Mouse (Mus musculus) c-Kit-positive CD71-positive TER-119-negative erythroid progenitor cells, embryonic 14.5 days (primary cell): Measurements from ENCODE around the gene Ptx4.
A peak's percentile ranks its signal among the peaks of the same experiment; 100 is the strongest.
"Not testable (repeated sequence)": the region's sequence is repeated elsewhere in the genome, so short reads cannot be mapped to it uniquely, and the experiment has no call there.

Experiments used
- DNase-seq: peaks from one replicate; pipeline ENCODE4 v3.0.0-alpha.2; 2013; ENCODE audit warnings: low read depth

Gene Ptx4

DNA sequence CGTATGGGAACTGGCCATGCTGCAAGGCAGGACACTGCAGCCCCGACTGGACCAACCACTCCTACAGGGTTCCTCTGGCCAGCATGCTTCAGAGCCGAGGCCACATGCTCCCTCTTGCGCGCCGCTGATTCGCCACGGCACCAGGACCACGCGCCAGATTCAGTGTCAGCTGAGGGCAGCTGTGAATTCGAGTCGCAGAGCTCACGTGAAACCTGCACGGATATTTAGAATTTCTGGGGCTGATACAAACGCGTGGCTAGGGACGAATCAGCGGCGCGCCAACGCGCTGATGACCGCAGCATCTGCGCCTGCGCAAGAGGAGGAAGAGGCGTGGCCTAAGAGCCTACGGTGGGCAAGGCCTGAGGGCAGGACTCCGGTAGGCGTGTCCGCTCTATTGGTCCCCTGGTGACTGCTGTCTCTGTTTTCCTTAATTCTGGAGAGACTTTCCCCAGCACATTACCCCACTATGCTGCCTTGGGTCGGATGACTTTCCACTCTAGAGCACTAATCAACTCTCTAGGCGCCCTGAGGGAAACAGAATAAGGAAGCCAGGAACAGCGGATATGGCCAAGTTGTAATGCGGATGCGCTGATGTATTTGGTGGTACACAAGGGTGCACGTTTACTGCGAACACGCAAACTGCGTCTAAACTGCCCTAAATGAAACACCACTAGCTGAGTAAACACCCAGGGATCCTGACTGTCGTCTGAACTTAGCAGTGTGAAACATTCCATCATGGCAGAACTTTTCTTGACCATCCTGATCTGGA, 4.7 kb upstream of the Ptx4 start, which contains the start of gene Telo2:
TSS of gene Telo2 (minus strand) at position 304 of the 769 bp plus-strand sequence.
- peak; percentile 90 for DNase-seq

DNA sequence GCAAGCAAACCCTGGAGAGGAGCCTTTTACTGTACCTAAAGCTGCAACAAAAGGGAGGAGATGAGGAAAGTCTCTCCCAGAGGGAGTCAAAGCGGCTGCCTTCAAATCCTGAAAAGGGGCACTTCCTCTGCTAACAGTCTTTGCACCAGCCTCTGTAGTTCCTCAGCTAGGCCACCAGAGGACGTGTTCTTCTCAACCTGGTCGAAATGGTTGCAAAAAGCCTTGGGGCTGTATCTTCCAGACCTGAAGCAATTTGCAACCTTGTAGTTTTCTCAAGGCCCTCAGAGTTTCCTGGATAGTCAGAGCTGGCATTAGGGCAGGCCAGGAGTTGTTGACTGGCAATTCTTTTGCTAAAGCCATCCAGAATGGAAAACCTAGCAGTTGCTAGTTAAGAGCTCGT, 3.3 kb upstream of the Ptx4 start:
- DNase-seq, result no peak

DNA sequence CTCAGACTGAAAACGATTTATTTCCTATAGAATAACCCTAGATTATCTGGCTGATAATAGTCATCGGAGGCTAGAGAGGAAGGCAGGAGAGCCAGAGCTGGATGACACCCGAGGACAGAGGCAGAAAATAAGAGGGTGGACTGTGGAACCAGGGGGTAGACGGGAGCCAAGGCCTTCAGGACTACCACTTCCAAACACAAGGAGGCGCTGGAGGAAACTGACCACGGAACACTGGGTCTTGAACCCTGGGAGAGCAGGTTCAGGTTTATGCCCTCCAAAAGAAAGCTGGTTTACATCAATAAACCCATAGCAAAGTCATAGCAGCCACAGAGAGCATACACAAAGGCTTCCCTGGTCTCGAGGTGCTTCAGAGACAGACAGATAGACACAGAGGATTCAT, 3.4 kb downstream of the Ptx4 start:
- no peak for DNase-seq

DNA sequence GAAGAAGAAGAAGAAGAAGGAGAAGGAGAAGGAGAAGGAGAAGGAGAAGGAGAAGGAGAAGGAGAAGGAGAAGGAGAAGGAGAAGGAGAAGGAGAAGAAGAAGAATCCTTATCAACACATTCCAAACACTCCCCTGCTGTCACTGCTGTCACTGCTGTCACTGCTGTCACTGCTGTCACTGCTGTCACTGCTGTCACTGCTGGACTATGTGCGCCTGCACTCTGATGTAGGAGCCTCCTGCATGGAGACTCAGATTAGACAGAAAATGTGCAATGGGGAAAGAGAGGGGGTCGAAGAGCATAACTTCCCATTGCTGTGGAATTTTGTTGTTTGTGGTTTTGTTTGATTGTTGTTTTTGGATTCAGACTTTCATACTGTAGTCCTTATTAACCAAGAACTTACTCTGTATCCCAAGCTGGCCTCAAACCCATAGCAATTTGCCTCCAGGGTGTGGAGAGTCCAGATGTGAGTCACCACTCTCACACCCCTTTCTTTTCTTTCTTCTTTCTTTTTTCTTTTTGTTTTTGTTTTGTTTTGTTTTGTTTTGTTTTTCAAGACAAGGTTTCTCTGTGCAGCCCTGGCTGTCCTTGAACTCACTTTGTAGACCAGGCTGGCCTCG, 5.0 kb downstream of the Ptx4 start:
- DNase-seq, result not testable (repeated sequence)

DNA sequence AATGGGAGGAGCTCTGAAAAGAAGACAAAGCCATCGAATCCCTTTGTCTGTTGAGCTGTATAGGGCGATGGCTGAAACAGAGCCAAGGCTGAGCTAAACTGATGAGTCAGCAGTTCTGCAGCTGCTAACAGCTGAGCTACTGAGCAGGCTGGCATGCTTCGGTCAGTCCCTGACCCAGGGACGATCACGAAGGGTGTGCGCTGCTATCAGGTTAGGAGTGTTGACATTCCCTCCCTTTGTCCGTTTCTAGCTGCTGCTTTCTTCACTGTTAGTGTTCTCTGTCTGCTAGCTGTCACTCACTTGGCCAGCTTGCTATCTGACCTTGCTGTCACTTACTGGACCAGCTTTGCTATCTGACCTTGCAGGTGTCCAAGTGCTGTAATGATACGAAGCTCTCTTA, 6.5 kb downstream of the Ptx4 start:
- peak; percentile 55 for DNase-seq

DNA sequence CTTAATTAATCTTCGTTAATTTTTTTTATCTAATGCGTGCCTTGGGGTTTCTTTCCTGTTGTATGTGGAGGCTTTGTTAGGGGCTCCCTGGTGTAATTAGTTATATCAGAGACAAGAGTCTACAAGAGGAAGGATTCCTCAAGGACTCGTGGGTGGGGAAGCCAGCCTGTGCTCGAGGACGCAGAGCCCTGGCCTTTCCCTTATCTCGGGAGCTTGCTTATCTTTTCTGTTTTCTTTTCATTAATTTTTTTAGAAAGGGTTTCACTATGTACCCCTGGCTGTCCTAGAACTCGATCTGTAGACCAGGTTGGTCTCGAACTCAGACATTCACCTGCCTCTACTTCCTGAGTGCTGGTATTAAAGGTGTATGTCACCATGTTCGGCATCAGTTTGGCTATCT, 7.1 kb downstream of the Ptx4 start:
- DNase-seq, result no peak

DNA sequence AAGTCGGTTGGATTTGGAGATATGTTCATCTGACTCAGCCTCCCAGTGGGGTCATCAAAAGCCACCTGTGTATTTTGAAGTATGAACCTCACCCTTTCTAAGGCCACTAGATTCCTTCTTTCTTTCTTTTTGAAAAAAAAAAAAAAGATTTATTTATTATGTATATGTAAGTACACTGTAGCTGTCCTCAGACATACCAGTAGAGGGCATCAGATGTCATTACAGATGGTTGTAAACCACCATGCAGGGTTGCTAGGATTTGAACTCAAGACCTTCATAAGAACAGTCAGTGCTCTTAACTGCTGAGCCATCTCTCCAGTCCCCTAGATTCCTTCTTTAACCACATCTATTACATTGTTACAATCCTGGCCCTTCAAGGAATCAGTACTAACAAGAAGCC, 9.5 kb downstream of the Ptx4 start:
- DNase-seq, result no peak

DNA sequence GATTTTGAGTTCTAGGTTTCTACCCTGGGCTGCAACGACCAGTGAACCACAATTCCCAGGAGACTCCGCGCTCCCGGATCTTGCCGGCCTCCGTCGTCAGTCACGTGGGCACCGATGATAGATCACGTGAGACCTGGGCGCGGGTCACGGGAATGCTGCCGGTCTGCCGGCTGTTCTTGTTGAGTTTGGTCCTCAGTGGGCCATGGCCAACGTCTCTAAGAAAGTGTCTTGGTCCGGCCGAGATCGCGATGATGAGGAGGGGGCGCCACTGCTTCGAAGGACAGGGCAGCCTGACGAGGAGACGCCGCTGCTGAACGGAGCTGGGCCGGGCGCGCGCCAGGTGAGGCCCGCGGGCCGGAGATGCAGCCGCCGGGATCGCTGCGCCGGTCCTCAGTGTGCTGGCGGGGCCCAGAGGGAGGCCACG, 12.7 kb downstream of the Ptx4 start, which contains the start of gene Clcn7:
TSS of gene Clcn7 (plus strand) at position 117 of the 424 bp plus-strand sequence.
- DNase-seq, result peak; percentile 86

DNA sequence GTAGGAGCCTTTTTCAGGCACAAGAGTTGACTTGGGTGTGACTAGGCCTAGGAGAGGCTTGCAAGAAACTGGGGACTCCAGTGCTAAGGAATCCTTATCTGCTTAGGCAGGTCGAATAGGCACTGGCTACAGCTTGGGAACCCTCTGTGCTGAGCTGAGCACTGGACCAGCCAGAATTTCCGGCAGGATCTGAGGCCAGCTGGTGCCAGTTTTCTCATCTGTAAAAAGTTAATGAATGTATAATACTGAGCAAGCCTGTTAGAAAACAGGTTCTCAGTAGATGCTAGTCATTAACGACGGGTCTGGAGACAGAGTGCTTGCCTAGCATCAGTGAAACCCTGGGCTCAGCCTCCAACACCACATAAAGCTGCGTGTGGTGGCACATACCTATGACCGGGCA, 15.1 kb downstream of the Ptx4 start:
- no peak for DNase-seq

DNA sequence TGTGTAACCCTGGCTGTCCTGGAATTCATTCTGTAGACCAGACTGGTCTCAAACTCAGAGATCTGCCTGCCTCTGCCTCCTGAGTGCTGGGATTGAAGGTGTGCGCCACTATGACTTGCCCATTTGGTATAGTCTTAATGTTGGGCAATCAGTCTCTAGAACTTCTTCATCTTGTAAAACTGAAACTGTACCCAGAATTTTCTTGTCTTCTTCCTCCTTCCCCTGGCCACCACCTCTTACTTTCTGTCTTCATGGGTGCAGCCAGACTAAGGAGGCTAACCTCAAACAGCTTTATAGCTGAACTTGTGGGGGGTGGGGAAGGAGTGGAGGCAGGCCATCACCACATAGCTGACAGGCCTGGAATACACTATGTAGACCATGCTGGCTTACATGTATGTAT, 18.2 kb downstream of the Ptx4 start:
- no peak for DNase-seq

DNA sequence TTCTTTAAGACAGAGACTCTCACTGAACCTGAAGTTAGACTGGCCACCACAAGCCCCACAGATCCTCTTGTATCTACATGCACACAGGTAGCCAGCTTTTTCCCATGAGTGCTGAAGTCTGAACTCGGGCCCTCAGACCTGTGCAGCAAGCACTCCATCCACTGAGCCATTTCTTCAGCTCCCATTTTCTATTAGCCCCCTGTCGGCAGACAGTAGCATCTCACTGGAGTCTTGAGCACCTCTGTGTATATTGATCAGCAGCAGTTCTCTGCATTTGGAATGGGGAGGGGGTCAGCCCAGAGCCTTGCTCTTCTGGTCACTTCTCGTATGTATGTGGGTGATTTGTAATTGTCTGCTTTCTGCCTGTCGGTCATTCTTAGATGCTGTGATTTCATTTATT, 19.4 kb downstream of the Ptx4 start:
- no peak for DNase-seq

DNA sequence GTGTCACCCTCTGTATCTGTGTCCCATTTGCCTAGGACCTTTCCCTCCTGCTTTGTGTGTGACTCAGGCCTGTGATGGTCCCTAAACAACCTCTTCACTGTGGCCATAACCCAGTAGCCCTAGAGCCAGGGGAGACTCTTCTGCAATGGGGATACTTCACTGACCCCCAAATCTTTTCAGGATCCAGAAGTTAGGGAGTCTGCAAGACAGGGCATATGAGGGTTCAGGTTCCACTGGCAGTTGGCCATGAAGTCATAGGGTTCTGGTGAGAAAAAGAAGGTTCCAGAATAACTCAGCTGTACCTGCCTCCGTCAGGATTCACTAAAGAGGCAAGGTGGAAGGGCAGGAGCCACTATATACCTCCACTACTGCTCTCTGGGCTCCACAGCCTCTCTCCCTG, 41.6 kb downstream of the Ptx4 start, which contains the start of gene Ccdc154:
TSS of gene Ccdc154 (plus strand) at position 301 of the 400 bp plus-strand sequence.
- no peak for DNase-seq

DNA sequence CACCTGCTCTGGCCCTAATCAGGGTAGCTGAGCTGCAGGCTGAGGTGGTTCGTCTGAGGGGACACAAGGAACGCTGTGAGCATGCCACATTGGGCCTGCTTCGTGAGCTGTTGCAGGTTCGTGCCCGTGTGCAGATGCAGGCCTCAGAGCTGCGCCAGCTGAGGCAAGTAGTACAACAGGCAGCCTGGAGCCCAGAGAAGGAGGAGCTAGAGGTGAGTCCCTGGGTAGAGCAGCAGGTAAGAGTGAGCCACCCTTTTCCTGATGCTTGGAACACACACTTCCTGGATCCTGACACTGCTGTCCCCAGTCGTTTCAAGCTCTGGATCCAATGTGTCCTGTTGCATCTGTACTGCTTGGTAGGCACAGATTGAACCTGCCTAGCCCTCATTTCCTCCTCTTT, 42.8 kb downstream of the Ptx4 start:
- no peak for DNase-seq

DNA sequence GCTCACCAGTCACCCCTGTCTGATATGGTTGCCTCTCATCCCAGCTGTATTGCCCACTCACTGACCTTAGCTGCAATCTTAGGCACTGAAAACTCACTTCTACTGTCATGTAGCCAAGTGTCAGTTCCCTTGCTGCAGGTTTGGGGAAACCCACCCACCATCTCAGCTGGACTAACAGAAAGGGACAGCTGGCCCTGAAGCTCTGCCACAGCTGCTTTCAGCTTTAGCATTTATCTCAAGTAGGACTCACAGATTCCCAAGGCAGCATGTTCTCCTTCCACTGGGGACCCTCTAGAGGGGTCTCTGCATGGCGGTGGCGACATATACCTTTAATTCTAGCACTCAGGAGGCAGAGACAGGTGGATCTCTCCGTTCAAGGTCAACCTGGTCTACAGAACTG, 44.2 kb downstream of the Ptx4 start:
- no peak for DNase-seq

DNA sequence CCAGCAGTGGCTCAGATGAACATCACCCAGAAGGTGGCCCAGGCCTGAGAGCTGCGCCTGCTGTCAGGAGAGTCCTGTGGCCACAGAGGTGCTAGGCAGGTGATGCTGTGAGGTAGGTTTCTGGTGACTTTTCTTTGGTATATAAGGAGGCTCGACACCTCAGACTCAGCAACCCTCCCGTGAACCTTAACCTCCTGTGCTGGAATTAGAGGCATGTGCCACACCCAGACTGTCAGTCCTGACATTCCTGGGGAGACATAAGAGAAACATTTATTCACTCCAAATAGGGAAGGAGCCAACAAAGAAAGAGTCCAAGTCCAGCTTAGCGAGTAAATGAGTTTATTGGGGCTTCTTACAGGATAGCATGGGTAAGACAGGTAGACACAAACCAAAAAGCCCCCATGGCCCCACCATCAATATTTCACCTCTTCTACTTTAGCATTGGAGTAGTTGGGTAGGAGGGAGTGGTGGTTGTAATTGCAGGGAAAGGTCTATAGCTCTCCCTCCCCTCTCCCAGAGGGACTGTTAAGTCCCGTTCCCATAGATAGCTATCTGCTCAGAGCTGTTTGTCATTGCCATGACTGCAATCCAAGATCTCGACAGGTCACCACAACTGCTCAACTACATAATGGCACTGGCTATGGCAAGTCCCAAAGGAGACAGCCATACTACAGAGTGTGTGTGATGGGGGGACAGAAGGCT, 45.6 kb downstream of the Ptx4 start:
- DNase-seq, result no peak

DNA sequence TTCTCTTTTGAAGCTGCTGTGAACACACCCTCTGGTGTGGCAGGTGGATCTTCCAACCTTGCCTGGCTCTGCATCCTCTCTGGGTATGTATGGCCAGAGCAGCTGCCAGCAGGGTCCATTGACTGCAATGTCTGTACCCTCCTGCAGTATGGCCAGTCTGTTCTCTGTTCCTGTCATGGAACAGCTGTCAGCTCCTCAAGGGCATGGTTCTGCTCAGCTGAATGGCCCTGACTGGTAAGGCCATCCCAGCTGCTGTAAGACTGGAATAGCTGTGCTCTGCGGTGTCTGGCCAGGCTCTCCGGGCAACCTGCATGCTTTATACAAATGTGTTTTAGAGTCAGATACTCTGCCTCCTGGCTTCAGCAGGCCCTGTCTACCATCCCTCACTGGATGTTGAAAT, 49.1 kb downstream of the Ptx4 start:
- DNase-seq, result no peak

DNA sequence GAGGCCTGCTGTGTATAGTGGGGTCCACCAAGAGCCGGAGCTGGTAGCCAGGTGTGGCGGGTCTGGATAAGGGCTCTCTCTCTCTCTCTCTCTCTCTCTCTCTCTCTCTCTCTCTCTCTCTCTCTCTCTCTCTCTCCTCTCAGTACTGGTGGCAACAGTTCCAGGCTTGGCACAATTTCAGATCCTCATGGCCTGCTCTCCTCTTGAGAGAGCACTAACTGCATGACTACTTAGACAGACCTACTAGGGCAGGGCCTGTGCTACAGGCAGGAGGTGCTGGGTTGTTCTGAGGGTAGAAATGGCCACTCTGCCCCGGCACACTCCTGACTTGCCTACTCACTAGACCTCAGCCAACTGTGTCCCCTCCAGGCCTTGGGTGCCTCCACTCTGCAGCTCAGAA, 52.0 kb downstream of the Ptx4 start:
- no peak for DNase-seq
